Mouse (Mus musculus): ENCODE measurements at regions not wholly inside any gene's neighbourhood (a gene's known extent, or its start where the extent isn't known, plus 50 kb on each side); places are given as distances from the start of the nearest gene placed in this dataset.

DNA sequence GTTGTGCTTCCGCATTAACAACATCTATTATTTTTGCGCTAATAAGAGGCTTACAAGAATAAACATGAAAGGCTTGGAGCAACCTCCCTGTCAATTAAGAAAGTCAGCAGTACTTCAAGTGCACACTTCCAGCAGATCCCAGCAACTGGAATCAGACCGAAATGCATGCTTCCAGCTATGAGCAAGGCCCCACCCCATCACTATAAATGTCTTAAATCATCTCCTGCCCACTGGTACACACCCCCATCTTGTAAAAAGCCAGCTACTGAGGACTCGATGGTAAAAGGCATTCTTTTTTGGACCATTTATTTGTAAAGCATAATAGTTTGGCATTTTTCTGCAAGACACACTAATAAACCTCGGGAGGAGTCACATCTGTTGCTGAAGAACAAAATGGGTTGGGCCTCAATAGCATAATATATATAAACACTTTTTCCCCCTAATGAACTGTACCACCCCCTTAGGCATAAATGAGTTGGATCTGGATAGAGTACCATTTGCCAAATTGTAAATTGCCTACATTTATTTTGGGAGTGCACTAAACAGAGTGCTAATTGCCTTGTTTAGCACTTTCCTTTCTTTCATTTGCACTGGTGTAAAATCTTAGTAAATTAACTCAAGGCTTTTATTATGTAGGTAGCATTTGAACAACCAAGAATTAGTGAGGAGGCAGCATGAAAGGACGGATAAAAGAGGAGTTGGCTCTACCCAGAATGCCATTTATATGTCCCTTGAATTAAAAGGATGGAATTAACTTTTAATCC, 371.8 kb downstream of the Nr2f2 start:
- DNase-seq: no peak

DNA sequence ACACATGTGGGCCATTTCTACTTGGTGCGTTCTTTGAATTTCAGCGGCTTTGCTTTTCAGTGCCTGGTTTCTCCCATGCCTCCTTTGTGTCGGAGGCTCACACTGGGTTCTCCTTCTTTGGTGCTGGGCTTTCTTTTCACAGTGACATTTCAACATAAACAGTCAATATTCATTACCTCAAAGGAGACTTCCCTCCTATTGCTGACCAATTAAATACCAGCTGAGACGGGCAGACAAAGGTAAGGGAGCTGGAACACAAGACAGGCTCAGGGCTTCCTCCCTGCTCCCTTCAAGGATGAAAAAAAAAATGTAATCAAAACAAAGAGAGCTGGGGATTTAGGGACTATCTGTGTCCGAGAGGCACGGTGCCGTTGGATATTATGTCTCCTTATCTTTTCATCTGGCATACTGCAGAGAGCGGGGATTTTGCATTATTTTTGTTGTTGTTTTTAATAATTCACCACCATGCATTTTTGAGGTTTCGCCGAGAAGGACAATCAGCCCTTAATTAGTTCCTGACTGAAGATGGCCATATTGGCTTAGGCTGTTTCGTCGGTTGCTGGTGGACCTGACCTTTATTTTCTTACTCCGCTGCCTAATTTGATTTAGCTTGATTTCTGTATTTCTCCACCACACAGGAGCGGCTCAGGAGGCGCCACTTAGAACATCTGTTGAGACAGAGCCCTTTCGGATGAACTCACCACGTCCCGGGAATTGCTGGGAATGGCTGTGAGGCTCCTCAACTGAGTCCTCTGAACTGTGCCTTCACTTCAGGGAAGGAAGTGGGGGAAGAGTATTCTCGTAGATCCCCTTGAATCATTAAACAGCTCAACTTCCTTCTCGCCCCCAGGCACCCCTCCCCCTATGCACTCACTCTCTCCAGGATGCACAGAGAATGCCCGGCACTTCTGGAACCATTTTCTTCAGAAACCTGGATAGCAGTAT, 373.9 kb downstream of the Nr2f2 start:
- peak; percentile 53 for DNase-seq

DNA sequence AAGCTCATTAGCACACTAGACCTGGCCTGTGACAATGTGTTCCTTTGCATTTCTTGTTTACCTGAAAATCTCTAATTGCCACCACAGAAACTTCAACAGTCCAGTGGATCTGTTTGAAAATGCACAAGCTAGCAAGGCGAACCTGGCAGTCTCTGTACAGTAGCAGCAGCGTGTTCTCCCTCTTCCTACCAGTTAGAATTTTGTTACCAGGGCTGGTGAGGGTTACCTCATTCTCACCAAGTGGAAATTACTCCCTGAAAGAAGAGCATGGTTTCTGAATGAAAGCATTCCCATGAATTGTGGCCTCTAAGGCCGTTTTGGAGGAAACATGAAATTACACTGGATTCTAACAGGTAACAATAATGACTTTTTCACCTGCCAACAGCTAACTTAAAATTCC, 374.6 kb downstream of the Nr2f2 start:
- DNase-seq: peak; percentile 21

DNA sequence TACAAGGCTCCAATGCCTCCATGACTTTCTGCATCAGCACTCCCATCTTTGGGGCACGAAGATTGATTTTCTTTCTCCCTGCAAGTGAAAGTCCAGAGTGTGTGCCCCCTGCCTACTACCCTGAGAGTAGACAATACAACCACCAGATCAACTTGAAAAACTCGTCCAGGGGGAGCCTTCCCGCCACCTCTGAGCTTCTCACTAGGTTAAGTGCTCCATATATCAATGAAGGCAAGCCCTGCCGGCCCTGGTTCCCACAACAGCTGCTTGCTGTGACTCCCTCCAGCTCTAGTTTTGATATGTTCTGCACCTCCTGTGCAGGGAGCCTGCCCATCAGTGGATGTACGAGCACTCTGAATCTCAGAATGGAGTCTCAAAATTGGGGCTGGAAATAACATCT, 377.8 kb downstream of the Nr2f2 start:
- no peak for DNase-seq

DNA sequence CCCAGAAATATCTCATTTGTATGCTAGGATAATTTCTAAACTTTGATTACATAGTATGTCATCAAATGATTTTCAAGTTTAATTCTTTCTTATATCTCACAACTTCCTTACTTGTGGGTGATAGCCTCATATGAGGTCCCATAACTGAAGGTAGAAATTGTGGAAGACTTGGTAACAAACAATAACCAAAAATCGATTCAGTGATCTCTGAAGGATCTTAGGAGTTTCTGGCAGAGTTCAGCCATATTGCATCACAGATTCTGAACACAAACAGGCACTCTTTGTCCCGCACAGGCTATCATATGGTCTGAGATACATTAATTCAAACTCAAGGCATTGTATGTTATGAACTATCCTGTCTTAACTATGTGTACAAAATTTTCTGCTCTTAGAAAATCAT, 385.2 kb downstream of the Nr2f2 start:
- DNase-seq: no peak

DNA sequence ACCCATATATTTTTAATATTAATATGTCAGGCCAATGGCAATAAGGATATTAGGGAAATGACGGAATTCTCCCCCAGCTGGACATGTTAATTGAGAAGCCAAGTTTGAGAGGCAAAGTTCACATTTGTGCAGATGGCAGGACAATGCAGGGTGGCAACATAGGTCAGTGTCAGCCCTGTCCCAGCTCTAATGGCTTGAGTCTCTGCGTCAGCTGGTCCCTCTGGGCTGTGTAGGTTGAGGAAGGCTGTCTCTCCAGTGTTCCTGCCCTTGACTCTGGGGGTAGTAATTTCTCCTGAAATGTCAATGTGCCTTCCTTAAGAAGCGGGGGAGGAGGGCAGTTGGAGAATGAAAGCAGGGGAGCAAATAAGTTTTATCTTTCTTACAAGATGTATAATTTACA, 390.2 kb downstream of the Nr2f2 start:
- DNase-seq: no peak

DNA sequence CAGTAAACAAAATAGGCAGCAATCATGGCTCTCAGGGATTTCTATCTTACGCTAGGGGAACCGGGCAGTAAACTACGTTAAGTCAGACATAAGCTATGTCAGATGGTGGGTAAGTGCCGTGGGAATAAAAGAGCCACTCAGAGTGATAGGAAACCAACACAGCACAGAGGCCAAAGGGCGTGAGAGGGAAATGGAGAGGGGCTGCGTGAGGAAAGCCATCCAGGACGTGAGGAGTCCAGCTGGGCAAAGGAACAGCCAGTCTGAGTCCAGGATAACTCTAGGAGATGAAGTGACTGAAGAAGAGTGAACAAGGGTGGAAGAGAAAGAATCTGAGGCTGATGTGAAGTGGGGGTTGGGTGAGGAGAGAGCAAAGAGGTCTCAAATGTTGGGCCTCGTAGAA, 402.5 kb downstream of the Nr2f2 start:
- no peak for DNase-seq

DNA sequence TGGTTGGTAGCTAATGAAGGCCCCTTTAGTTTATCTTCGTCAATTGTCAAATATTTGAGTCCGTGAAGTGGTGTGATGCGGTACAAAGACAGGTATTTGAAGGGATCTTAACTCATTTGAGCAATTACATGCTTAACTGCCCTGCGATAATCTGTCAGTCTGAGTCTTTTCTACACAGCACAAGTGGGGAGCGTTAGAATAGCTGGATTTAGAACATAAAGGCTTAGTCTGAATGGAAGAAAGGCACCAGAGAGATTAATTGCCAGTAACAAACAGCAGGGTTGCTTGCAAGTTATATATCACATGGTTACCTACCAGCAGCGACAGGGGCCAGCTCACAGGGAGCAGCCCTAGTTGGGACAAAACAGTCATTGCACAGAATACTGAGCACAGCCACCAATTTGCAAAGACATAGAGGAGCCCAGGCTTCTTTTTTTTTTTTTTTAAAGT, 416.3 kb downstream of the Nr2f2 start:
- DNase-seq: peak; percentile 73

DNA sequence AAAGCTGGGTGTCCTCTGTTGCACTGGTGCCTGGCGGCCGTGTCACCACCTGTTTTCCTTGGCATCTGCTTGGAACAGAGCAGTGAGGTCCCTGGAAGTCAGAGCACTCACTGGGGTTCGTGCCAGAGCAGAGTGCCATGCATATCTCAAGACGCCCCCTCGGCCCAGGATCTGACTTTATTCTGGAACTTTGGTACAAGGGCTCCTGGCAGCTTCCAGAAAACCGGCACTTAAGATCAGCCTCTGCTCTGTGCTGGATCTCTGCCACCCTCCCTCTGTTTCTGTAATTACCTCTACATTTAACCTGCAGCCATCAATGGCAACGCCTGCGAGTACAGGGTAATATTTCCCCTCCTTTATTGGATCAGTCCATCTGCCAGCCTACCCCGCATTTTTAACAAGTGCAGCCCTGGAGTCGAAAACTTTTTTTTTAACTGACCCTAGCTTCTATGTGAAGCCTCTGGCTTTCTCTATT, 416.9 kb downstream of the Nr2f2 start:
- DNase-seq: peak; percentile 42

DNA sequence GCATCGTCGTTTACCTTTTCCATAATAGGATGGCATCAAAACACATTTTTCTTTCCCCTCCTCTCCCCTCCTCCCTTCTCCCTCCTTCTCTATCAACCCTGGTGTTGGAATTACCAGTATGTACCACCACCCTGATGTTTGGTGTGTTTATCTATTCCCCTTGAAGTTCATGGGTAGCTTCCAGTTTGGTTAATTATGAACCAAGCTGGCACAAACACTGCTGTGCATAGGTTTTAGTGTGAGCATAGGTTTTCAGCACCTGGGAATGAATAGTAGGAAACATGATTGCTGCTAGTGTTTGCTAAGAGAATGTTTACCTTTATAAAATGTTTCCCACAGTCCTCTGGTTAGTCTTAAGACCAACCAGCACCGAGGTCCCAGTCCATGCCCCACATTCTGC, 420.1 kb downstream of the Nr2f2 start:
- DNase-seq: no peak

DNA sequence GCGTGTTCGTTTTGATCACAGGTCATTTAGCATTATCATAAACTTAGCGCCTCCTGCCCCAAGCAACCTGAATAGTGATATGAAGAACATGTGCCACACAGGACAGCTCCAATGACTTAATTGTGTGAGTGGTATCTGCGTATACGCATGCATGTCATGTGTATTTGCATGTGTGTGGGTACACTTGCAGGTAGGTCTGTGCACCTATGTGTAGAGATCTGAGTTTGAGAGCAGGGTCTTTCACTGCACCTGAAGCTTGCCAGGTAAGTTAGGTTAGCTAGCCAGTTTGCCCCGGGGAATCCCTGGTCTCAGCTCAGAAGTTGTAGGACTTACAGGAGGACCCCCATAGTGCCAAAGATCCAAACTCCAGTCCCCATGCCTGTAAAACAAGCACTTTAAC, 424.7 kb downstream of the Nr2f2 start:
- DNase-seq: no peak

DNA sequence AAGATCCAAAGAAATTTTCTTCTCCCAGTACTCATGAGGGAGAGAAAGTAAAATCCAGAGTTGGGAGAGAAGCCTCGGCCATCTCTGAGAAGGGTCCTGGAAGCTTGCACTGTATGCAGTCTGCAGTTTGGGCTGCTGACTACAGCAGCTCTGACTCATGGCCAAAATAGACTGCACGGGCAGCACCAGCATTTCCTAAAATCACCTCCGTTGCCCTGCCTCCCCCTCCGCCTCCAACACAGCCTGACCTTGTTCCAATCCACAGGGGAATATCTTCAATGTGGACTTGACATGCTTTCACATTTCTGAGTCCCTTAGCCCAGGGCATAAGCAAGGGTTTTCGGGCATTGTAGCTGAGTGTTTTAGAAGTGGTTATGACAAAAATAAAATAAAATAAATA, 441.3 kb downstream of the Nr2f2 start:
- DNase-seq: no peak

DNA sequence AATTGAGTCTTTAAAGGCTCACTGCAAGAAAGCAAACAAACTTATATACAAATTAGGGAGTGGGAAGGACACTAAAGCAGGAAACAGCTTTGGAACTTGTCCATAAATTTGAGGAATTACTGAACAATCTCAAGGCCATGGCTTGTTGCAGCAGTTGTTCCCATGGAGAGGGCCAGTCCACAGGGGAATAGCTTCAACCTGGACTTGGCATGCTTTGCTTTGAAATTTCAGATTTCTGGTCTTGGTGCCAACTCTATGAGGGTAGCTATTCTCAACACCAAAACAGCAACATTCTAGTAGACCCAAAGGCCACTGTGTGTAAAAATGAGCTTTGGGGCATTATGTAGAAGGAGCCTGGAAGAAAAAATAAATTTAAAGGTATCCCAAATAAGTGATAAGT, 442.0 kb downstream of the Nr2f2 start:
- DNase-seq: no peak

DNA sequence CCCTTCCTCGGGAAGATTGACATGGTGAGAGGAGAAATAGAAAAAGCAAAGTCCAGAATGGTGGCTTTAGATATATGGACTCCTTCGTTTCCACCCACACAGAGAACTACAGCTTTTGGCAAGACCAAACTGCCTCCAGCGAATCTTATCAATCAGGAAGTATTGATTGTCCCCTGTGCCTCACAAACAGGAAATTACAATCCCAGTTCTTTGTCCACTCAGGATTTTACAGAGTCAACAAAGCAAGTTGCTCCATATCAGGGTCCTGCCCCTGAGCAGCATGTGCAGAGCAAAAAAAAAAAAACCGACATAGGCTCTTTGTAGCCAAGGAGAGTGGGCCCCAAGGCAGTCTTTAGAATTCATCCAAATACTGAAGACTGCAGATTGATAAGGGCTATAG, 454.8 kb downstream of the Nr2f2 start:
- DNase-seq: no peak

DNA sequence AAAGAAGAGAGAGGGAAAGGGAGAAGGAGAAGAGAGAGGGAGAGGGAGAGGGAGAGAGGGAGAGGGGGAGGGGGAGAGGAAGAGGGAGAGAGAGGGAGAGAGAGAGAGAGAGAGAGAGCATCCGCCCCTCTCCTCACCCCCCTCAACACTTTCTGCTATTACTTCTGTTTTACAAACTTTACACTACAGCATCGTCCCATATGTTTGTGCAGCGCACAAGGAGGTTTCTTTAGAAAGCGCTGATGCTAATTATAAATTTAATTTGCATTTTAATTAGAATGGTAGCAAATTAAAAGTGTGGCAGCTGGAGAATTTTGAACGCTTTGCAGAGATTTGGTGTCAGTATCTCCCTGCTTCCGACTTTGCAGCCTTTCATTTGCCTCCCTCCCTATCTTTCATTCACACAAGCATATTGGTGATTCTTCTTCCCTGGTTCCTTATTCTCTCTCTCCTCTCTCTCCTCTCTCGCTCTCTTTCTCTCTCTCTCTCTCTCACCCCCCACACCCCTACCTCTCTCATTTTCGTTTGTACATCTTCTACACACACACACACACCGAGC, 476.0 kb downstream of the Nr2f2 start:
- no peak for DNase-seq

DNA sequence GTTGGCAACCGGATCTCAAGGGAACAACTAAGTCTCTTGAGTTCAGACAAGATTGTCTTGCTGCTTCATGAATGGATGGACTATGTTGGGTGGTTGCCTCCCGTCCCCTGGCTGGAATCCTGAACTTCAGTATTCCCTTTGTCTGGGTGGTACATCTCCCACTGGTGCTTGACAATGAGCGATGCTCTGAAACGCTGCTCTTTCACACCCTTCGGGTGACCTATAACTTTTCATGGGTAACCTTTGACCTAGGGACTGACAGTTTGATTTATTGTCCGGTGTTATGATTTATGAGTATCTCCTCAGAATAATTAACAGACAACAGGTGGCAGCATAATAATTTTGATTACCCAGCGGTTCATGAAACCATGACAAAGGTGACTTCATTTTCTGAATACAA, 478.3 kb downstream of the Nr2f2 start:
- peak; percentile 31 for DNase-seq

DNA sequence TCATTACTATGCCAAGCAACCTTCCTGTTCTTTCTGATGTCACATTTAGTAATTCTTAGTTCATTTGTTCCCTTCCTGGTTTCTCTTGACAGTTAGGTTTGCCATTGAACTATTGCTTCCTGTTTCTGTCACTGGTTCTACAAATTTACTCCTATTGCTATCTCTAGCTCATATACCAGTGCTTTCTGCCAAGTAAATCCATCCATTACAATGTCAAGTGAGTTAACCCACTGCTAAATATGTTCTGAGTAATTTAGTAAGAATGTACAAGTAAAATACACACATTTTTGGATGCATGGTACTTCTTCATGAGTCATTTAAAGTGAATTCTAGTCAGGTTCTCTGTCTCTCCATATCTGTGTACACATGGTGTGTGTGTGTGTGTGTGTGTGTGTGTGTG, 489.5 kb downstream of the Nr2f2 start:
- no peak for DNase-seq

DNA sequence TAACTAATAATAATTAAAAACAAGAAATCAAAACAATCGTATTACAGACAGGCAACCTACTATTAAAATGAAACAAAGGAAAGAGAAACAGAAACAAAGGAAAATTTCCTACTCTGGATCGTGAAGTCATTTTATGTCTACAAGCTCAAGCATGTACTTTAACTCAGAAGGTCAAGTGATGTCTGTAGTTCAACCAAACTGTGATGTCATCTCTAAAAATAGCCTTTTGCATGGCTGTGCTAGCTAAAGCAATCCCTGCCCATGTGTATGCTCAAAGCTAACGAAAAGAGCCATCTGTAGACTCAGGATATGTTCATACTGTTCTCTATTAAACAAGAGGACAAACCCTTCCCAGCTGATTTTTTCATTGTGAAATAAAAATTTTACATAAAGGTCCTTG, 500.7 kb downstream of the Nr2f2 start:
- no peak for DNase-seq

DNA sequence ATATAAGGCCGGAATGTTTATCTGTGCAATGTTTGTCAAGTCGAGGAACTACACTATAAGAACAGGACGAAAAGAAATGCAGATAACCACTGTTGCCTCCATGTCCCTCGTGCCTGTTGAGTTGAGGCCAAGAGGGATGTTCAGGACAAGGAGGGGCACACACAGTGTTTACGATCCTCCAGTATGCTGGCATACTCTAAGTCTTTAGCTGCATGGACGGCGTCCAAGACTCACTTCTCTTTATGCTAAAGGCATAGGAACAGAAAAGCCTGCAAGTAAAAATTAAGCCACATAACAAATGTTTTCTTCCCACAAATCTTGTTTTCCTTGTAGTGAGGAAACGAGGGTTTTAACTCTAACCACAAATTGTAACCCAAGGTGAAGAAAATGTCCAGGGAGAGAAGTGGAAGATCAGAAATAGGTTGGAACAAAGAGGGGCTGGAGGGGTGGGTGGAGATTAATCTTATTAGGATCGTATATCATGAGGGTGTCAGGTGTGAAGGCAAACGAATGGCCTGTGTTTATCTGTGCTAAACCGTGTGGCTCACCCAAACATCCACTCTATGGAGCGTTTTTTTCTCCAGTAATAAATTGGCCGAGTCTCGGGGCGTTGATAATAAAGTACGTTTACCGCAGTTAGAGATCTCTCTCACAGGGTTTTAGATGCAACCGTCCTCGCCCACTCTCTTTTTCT, 521.8 kb downstream of the Nr2f2 start:
- no peak for DNase-seq

DNA sequence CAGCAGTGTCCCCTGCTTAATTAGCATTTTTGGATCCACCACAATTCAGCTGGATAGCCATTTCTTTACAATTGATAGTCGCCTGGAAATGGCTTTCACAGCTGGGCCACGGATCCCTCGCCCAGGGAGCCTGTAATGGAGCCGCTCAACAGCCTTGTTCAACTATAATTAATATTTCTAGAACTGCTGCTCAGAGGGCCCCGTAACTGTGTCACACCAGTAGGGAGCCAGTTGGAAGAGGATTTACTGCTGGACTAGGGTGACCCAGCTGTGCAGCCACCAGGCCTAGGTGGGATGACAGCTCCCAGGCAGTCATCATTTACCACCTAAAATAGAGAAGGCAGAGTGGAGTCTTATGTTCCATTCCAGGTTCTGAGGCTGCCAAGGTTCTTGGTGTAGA, 529.2 kb downstream of the Nr2f2 start:
- no peak for DNase-seq

DNA sequence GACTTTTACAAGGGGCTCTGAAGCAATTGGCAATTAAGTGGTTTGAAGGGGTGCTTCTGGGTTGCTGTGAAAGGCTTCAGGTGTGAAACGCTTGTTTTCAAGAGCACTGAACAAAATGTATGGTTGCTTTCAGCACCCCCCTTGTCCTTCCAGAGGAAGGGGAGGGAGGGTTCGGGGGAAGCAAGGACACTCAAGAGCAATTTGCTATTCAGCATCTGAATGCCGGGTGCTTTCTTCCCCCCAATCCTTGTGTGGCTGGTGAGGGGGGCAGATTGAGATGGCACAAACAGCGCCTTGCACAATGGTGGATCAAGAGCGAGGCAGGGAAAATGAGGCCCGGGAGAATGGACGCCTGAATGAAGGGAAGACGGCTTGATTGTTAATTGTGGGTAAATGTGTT, 539.3 kb downstream of the Nr2f2 start:
- DNase-seq: peak; percentile 1

DNA sequence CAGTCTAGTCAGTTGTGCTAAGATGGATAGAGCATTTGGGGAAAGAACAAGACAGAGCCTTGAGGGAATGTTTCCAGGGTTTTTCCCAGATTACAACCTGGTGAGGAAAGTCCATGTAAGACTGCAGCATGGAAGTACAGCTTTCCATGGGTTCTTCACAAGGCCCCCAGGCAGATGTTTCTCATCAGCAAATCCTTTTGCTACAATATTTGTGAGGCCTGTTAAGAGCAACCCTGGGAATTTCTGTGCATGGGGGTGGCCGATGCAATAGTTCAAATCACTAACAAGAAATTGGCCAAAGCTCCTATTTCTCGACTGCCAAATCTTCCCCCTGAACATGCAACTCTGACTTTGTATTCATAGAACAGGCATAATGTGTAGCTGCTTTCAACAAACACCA, 546.0 kb downstream of the Nr2f2 start:
- DNase-seq: no peak

DNA sequence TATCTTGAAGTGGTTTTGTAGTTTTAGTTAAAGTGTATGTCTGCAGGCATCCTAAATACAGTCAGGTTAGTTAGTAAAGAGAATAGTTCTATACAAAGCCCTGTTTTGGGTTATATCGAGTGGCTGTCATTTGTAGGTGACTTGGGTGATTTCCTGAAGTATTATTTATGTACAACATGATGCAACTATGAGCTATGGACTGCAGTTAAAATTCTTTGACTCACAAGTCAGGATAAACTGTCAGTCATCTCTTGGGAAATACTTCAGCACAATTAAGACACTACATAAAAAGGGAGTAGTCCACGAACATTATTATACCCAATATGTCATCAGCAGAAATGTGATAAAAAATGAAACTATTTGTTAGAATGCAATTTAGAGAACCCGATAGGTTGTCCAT, 554.2 kb downstream of the Nr2f2 start:
- no peak for DNase-seq

Measured in retina, postnatal 1 day (tissue).